Mouse (Mus musculus) thymus, adult 2 months (tissue): ENCODE measurements around the gene Olfr76.

Experiments used
- CTCF ChIP-seq: fragments of 200-500 bp; IDR thresholded peaks from 2 replicates; pipeline ENCODE4 v1.5.1; 2012; ENCODE audit warnings: mild to moderate bottlenecking, control low read depth, low read length, moderate library complexity, borderline replicate concordance; ENCODE audit not compliant: control insufficient read depth, poor library complexity, insufficient read depth; ENCODE audit errors: extremely low read depth
- POLR2A ChIP-seq: fragments of 200-500 bp; IDR thresholded peaks from 2 replicates; pipeline ENCODE4 v1.6.1; 2012; ENCODE audit warnings: mild to moderate bottlenecking, low read length, control low read depth, moderate library complexity; ENCODE audit not compliant: control insufficient read depth, poor library complexity, insufficient read depth; ENCODE audit errors: extremely low read depth

GRCm38 (mm10) chr19:12143356-12143755 is 20.4 kb upstream of the Olfr76 start:
- TF ChIP-seq CTCF (no peak), POLR2A (no peak)
